Mouse (Mus musculus) lung, postnatal 0 days (tissue): Measurements from ENCODE around the gene Arpc3. TPM values are rescaled to one million over a fixed set of nuclear protein-coding genes. Genes with fewer than 3 reads are reported as not detected.

ENCODE experiments used
- ATAC-seq: fragments of 200-750 bp; cut with Nextera tagmentation; 2 replicates; pipeline ENCODE4 v1.8.0; 2017; ENCODE audit warnings: moderate library complexity
- DNase-seq: peaks from one replicate; pipeline ENCODE4 v3.0.0-alpha.2; 2016; ENCODE audit warnings: low spot score
- H3K27ac ChIP-seq: fragments of 300-500 bp; sonication (generic); 2 replicates; pipeline ENCODE4 v1.5.1; 2014; ENCODE audit warnings: antibody characterized with exemption, mild to moderate bottlenecking, low read length, mixed read lengths
- H3K27me3 ChIP-seq: fragments of 300-500 bp; sonication (generic); replicated peaks from 2 replicates; pipeline ENCODE4 v1.6.1; 2014; ENCODE audit warnings: low read length, mixed read lengths; ENCODE audit not compliant: insufficient read depth
- H3K36me3 ChIP-seq: fragments of 300-500 bp; sonication (generic); 2 replicates; pipeline ENCODE4 v1.6.1; 2014; ENCODE audit warnings: low read length, mixed read lengths; ENCODE audit not compliant: insufficient read depth
- H3K4me1 ChIP-seq: fragments of 300-500 bp; sonication (generic); 2 replicates; pipeline ENCODE4 v1.6.1; 2014; ENCODE audit warnings: antibody characterized with exemption, low read depth, low read length, mixed read lengths; ENCODE audit not compliant: insufficient read depth
- H3K4me2 ChIP-seq: fragments of 300-500 bp; sonication (generic); replicated peaks from 2 replicates; pipeline ENCODE4 v1.6.1; 2014; ENCODE audit warnings: low read depth, mild to moderate bottlenecking, low read length, moderate library complexity, mixed read lengths
- H3K4me3 ChIP-seq: fragments of 300-500 bp; sonication (generic); 2 replicates; pipeline ENCODE4 v1.5.1; 2014; ENCODE audit warnings: low read depth, low read length
- H3K9ac ChIP-seq: fragments of 300-500 bp; sonication (generic); replicated peaks from 2 replicates; pipeline ENCODE4 v1.6.1; 2014; ENCODE audit warnings: low read depth, mild to moderate bottlenecking
- H3K9me3 ChIP-seq: fragments of 300-500 bp; sonication (generic); 2 replicates; pipeline ENCODE4 v1.6.1; 2016; ENCODE audit warnings: low read length, mixed read lengths
- CTCF ChIP-seq: IDR thresholded peaks from 2 replicates; pipeline ENCODE4 v1.5.1; 2016; ENCODE audit warnings: antibody characterized with exemption, mild to moderate bottlenecking
- EP300 ChIP-seq: IDR thresholded peaks from 2 replicates; pipeline ENCODE4 v1.6.1; 2016; ENCODE audit warnings: antibody characterized with exemption, mild to moderate bottlenecking, control low read depth
- whole genome bisulfite sequencing: fragments of 180-500 bp; shearing (Covaris S2); extraction: QIAGEN DNeasy Blood & Tissue Kit; methylation state at CpG from one replicate; pipeline ENCODE4 v1.1.7; 2014; 5-methylcytosine and 5-hydroxymethylcytosine counted together
- polyA plus RNA-seq: library from polyadenylated mRNA; unstranded; fragments of >200 nt; fragmentation: Nextera tagmentation; extraction: Ambion mirVana; gene quantifications from 2 replicates; pipeline ENCODE4 v1.2.1, GENCODE M21; 2015

The Arpc3 gene
- polyA plus RNA-seq, 1 experiment from 2014 or later, result 169 TPM

- H3K4me3 ChIP-seq, result peak overlapping the region; percentile 80
- no peak for TF ChIP-seq EP300
- peak; percentile 46 for TF ChIP-seq CTCF
- WGBS, result 2% methylated on average over 45 of the region's 57 CpGs
- peak overlapping the region; percentile 69 for H3K27ac ChIP-seq
- no peaks in the 10 kb centered on the region for H3K9me3 ChIP-seq
- H3K36me3 ChIP-seq, result no peaks in the 10 kb centered on the region
- no peaks in the 10 kb centered on the region for H3K27me3 ChIP-seq
- ATAC-seq (peak; percentile 81), DNase-seq (no peak)
- H3K4me2 ChIP-seq, result peak overlapping the region; percentile 73
- 0 out of 2 replicates have a peak, but pooled peaks cover 6% of the 10 kb centered on the region for H3K4me1 ChIP-seq
- peak overlapping the region; percentile 77 for H3K9ac ChIP-seq
Measured at GRCm38 (mm10) chr5:122354492-122355067, 37.1 kb upstream of the Arpc3 start.

- DNase-seq (peak; percentile 37), ATAC-seq (peak; percentile 68)
- H3K4me2 ChIP-seq, result peak within 1 kb of the TSS; percentile 78
- peak within 1 kb of the TSS; percentile 72 for H3K4me3 ChIP-seq
- H3K27ac ChIP-seq, result peak within 1 kb of the TSS; percentile 87
- peak within 1 kb of the TSS; percentile 52 for H3K9ac ChIP-seq
- TF ChIP-seq CTCF, result no peak
- no peak for TF ChIP-seq EP300
- under 1% methylated on average over 34 of the region's 46 CpGs for WGBS
- H3K4me1 ChIP-seq, result 0 out of 2 replicates have a peak, but pooled peaks cover 2% of the 10 kb centered on the region
- H3K9me3 ChIP-seq, result no peaks in the 10 kb centered on the region
- H3K36me3 ChIP-seq, result 0 out of 2 replicates have a peak, but pooled peaks cover 9% of the 10 kb centered on the region
- H3K27me3 ChIP-seq, result no peaks in the 10 kb centered on the region
Measured at GRCm38 (mm10) chr5:122371591-122372191, 20.0 kb upstream of the Arpc3 start, which contains the start of gene Gpn3. Gene Gpn3, plus strand, starts transcription at chr5:122371876.

DNA sequence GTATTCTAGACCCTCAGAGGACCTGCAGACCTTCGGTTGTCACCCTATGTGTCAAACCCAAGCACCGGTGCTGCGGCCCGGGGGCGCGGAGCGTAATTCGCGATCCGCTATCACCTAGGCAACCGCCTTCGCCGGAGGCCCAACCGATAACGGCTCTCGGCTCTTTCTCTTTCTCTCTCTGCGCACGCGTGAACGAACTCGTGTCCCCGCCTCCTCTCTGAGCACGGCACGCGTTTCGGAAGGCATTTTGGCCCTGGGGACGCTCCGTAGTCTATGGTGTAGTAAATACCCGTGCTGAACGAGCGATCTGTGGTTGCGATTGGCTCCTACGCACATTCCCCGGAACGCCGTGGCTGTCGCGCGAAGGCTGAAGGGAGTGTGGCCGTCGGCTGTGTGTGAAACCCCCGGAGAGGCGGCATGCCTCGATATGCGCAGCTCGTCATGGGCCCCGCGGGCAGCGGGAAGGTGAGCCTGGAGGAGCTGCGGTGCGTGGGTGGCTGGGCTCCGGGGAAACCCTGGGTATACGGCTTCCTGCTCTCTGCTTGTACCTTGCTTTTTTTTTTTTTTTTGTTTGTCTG is 19.4 kb upstream of the Arpc3 start, which contains the start of gene Fam216a:
Gene Fam216a (minus strand): TSS at position 173 of the 578 bp plus-strand sequence.
- no peak for TF ChIP-seq EP300
- no peak for TF ChIP-seq CTCF
- 0 out of 2 replicates have a peak, but pooled peaks cover 2% of the 10 kb centered on the region for H3K4me1 ChIP-seq
- no peaks in the 10 kb centered on the region for H3K9me3 ChIP-seq
- H3K27ac ChIP-seq, result peak within 1 kb of the TSS; percentile 87
- H3K4me2 ChIP-seq, result peak within 1 kb of the TSS; percentile 78
- ATAC-seq (peak; percentile 96), DNase-seq (peak; percentile 99)
- H3K4me3 ChIP-seq, result peak within 1 kb of the TSS; percentile 72
- H3K9ac ChIP-seq, result peak within 1 kb of the TSS; percentile 52
- H3K27me3 ChIP-seq, result no peaks in the 10 kb centered on the region
- 0 out of 2 replicates have a peak, but pooled peaks cover 9% of the 10 kb centered on the region for H3K36me3 ChIP-seq
- WGBS, result under 1% methylated on average over 53 of the region's 53 CpGs

DNA sequence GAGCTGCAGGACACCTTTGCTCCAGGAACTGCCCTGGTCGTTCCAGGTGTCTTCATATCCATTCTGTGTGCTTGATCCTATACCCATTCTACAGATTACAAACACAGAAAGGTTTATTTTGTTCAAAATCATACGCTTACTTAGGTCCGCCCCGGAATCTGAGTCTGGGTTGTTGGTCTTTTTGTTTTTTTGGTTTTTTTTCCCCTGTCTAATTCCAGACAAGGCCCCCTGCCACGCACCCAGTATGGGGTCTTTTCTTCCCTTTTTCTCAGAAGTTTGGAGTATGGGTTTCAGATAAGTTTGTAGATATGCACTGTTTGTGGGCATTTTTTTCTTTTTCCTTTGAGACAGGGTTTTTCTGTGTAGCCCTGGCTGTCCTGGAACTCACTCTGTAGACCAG is 18.8 kb upstream of the Arpc3 start:
- H3K36me3 ChIP-seq, result 0 out of 2 replicates have a peak, but pooled peaks cover 8% of the 10 kb centered on the region
- DNase-seq (no peak), ATAC-seq (no peak)
- no peaks in the 10 kb centered on the region for H3K27me3 ChIP-seq
- TF ChIP-seq EP300, result no peak
- no peak for TF ChIP-seq CTCF
- peak overlapping the region; percentile 72 for H3K4me3 ChIP-seq
- peak overlapping the region; percentile 87 for H3K27ac ChIP-seq
- peak overlapping the region; percentile 35 for H3K9ac ChIP-seq
- no peaks in the 10 kb centered on the region for H3K9me3 ChIP-seq
- 5% methylated on average over 5 of the region's 5 CpGs for WGBS
- H3K4me1 ChIP-seq, result 0 out of 2 replicates have a peak, but pooled peaks cover 2% of the 10 kb centered on the region
- peak overlapping the region; percentile 78 for H3K4me2 ChIP-seq

DNA sequence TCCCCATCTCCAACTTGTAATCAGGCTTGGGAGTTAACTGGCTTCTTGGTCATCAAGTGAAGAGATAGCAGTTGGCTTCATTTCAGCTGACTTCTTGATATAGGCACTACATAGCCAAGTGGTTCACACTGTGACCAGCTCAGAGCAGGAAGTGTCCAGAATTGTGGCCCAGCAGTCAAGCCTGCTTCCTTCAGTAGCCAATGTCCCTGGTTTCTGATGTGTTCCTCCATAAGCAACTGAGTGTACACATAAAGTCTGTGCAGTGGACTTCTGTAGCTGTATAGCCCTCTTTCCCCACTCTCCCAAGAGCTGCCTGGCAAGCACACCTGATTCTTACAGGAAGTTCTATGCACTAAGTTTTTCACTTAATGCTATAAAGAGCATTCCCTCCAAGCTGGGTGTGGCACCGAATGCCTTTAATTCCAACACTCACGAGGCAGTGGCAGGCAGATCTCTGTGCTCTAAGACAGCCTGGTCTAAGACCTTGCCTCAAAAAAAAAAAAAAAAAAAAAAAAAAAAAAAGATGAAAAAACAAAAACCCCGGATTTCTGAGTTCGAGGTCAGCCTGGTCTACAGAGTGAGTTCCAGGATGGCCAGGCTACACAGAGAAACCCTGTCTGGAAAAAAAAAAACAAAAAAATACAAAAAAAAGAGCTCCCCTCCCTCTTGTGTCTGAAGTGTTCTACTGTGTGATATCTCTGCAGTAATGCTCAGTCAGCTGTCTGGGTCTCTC is 14.4 kb upstream of the Arpc3 start:
- 87% methylated on average over 4 of the region's 4 CpGs for WGBS
- H3K27ac ChIP-seq, result no peak overlapping the region
- 0 out of 2 replicates have a peak, but pooled peaks cover 2% of the 10 kb centered on the region for H3K4me1 ChIP-seq
- ATAC-seq, result no peak
- no peaks in the 10 kb centered on the region for H3K27me3 ChIP-seq
- DNase-seq, result no peak
- H3K4me2 ChIP-seq, result no peak overlapping the region
- H3K36me3 ChIP-seq, result peaks cover 28% of the 10 kb centered on the region
- H3K4me3 ChIP-seq, result no peak overlapping the region
- TF ChIP-seq CTCF, result no peak
- TF ChIP-seq EP300, result no peak
- no peaks in the 10 kb centered on the region for H3K9me3 ChIP-seq
- no peak overlapping the region for H3K9ac ChIP-seq

GRCm38 (mm10) chr5:122378171-122378570 is 13.5 kb upstream of the Arpc3 start:
- TF ChIP-seq EP300, result no peak
- no peak for TF ChIP-seq CTCF
- H3K4me2 ChIP-seq, result no peak overlapping the region
- ATAC-seq (no peak), DNase-seq (no peak)
- H3K27ac ChIP-seq, result no peak overlapping the region
- H3K36me3 ChIP-seq, result peaks cover 28% of the 10 kb centered on the region
- no peaks in the 10 kb centered on the region for H3K27me3 ChIP-seq
- no peak overlapping the region for H3K9ac ChIP-seq
- H3K9me3 ChIP-seq, result no peaks in the 10 kb centered on the region
- no peak overlapping the region for H3K4me3 ChIP-seq
- no peaks in the 10 kb centered on the region for H3K4me1 ChIP-seq
- 92% methylated on average over 12 of the region's 12 CpGs for WGBS
